Mouse (Mus musculus): ENCODE measurements around the gene Unc13d.
A peak's percentile ranks its signal among the peaks of the same experiment; 100 is the strongest.

Gene Unc13d

GRCm38 (mm10) chr11:116050196-116050595 is 27.6 kb downstream of the Unc13d start:
- no peak for DNase-seq (ENCODE audit: low read depth, low spot score)

- DNase-seq (ENCODE audit: low read depth, low spot score) = no peak
Observed at GRCm38 (mm10) chr11:116049610-116050009, 28.2 kb downstream of the Unc13d start.

GRCm38 (mm10) chr11:116045173-116045572 is 32.6 kb downstream of the Unc13d start:
- no peak for DNase-seq (ENCODE audit: low read depth, low spot score)

- no peak for DNase-seq (ENCODE audit: low read depth, low spot score)
Observed at GRCm38 (mm10) chr11:116043286-116043685, 34.5 kb downstream of the Unc13d start.

- no peak for DNase-seq (ENCODE audit: low read depth, low spot score)
Observed at GRCm38 (mm10) chr11:116042372-116043138, 35.2 kb downstream of the Unc13d start.

GRCm38 (mm10) chr11:116041833-116042232 is 35.9 kb downstream of the Unc13d start:
- no peak for DNase-seq (ENCODE audit: low read depth, low spot score)

- DNase-seq (ENCODE audit: low read depth, low spot score) = no peak
Observed at GRCm38 (mm10) chr11:116040593-116040992, 37.2 kb downstream of the Unc13d start.

- DNase-seq (ENCODE audit: low read depth, low spot score) = no peak
Observed at GRCm38 (mm10) chr11:116037826-116038225, 39.9 kb downstream of the Unc13d start.

GRCm38 (mm10) chr11:116036671-116037070 is 41.1 kb downstream of the Unc13d start:
- no peak for DNase-seq (ENCODE audit: low read depth, low spot score)

- DNase-seq (ENCODE audit: low read depth, low spot score) = no peak
Observed at GRCm38 (mm10) chr11:116034584-116034983, 43.2 kb downstream of the Unc13d start.

GRCm38 (mm10) chr11:116030898-116031845 is 46.6 kb downstream of the Unc13d start:
- DNase-seq (ENCODE audit: low read depth, low spot score) = no peak

- peak; percentile 96 for DNase-seq (ENCODE audit: low read depth, low spot score)
Observed at GRCm38 (mm10) chr11:116030088-116030897, 47.5 kb downstream of the Unc13d start, which contains the start of gene Unk. Unk (plus strand) TSS chr11:116030322.

GRCm38 (mm10) chr11:116029086-116029865 is 48.5 kb downstream of the Unc13d start:
- no peak for DNase-seq (ENCODE audit: low read depth, low spot score)

GRCm38 (mm10) chr11:116028177-116028865 is 49.4 kb downstream of the Unc13d start:
- no peak for DNase-seq (ENCODE audit: low read depth, low spot score)

GRCm38 (mm10) chr11:116027756-116028155 is 50.0 kb downstream of the Unc13d start, which contains the start of gene H3f3b:
H3f3b (minus strand) TSS chr11:116027962.
- DNase-seq (ENCODE audit: low read depth, low spot score) = no peak

GRCm38 (mm10) chr11:116025056-116025845 is 52.5 kb downstream of the Unc13d start:
- DNase-seq (ENCODE audit: low read depth, low spot score) = no peak

- peak; percentile 97 for DNase-seq (ENCODE audit: low read depth, low spot score)
Observed at GRCm38 (mm10) chr11:116024356-116024808, 53.4 kb downstream of the Unc13d start.

- DNase-seq (ENCODE audit: low read depth, low spot score) = no peak
Observed at GRCm38 (mm10) chr11:116023771-116024355, 53.9 kb downstream of the Unc13d start.

All from embryo, embryonic 11.5 days (tissue).